Mouse (Mus musculus) CH12.LX (cell line): Measurements from ENCODE around the gene Olfr12.

Experiments used
- CHD2 ChIP-seq: IDR thresholded peaks from 2 replicates; pipeline ENCODE4 v1.6.1; 2011; ENCODE audit warnings: low read length, improper control_type of control experiment
- CTCF ChIP-seq, 2 experiments: IDR thresholded peaks in 1 of 2; conservative IDR thresholded peaks in 1 of 2; 2 replicates each; pipeline ENCODE4 v1.5.1; 2011 to 2012; ENCODE audit warnings: low read depth in 2 of 2, low read length in 2 of 2, improper control_type of control experiment in 1 of 2, inconsistent platforms in 1 of 2, mild to moderate bottlenecking in 1 of 2, moderate library complexity in 1 of 2
- EP300 ChIP-seq: IDR thresholded peaks from 2 replicates; pipeline ENCODE4 v1.6.1; 2011; ENCODE audit warnings: low read length, improper control_type of control experiment
- IRF4 ChIP-seq: IDR thresholded peaks from 2 replicates; pipeline ENCODE4 v1.6.1; 2014; ENCODE audit warnings: low read depth, mild to moderate bottlenecking, inconsistent platforms, low read length, improper control_type of control experiment
- JUN ChIP-seq: IDR thresholded peaks from 2 replicates; pipeline ENCODE4 v1.6.1; 2011; ENCODE audit warnings: low read depth, mild to moderate bottlenecking, low read length, improper control_type of control experiment, moderate library complexity; ENCODE audit not compliant: insufficient read depth
- MXI1 ChIP-seq: IDR thresholded peaks from 2 replicates; pipeline ENCODE4 v1.6.1; 2011; ENCODE audit warnings: mild to moderate bottlenecking, low read depth, low read length, improper control_type of control experiment
- RCOR1 ChIP-seq: conservative IDR thresholded peaks from 2 replicates; pipeline ENCODE4 v1.6.1; 2012; ENCODE audit warnings: low read depth, mild to moderate bottlenecking, inconsistent platforms, low read length, improper control_type of control experiment
- USF2 ChIP-seq: conservative IDR thresholded peaks from 2 replicates; pipeline ENCODE4 v1.6.1; 2011; ENCODE audit warnings: low read depth, low read length, improper control_type of control experiment
- ZMIZ1 ChIP-seq: IDR thresholded peaks from 2 replicates; pipeline ENCODE4 v1.6.1; 2012; ENCODE audit warnings: low read depth, mild to moderate bottlenecking, inconsistent platforms, low read length, improper control_type of control experiment

DNA sequence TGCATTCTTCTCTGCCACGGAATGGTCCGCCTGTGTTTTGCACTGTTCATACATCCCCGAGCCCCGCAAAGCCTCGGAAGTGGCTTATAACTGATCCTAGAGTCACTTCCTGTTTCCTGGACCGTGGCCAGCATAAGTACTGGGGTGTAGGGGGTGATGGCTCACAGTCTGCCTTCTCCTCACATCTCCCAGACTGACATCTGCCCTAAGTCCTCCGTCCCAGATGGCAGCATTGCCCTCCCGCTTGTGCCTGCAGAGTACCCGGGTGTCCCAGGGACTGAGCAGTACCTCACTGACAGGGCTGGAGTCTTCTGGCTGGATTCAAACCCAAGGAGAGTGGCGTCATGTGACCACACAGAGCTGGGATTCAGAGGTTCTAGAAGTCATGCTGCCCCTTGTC, 30.6 kb downstream of the Olfr12 start:
- no peak for TF ChIP-seq CHD2
- TF ChIP-seq CTCF (conservative IDR thresholded peaks at IDR 0.05 in 1 of 2, IDR thresholded peaks at IDR 0.05 in 1 of 2; ENCODE audit: low read depth in 2 of 2, low read length in 2 of 2), result no peak
- no peak for TF ChIP-seq EP300
- TF ChIP-seq JUN, result no peak
- TF ChIP-seq RCOR1, result no peak
- no peak for TF ChIP-seq IRF4
- no peak for TF ChIP-seq USF2
- no peak for TF ChIP-seq ZMIZ1
- no peak for TF ChIP-seq MXI1
